Mouse (Mus musculus): ENCODE measurements around the gene Arpc3. TPM values are rescaled to one million over a fixed set of nuclear protein-coding genes. Genes with fewer than 3 reads are reported as not detected.
A peak's percentile ranks its signal among the peaks of the same experiment; 100 is the strongest.

The Arpc3 gene
- polyA plus RNA-seq, 1 experiment from 2014 or later, result 219 TPM

DNA sequence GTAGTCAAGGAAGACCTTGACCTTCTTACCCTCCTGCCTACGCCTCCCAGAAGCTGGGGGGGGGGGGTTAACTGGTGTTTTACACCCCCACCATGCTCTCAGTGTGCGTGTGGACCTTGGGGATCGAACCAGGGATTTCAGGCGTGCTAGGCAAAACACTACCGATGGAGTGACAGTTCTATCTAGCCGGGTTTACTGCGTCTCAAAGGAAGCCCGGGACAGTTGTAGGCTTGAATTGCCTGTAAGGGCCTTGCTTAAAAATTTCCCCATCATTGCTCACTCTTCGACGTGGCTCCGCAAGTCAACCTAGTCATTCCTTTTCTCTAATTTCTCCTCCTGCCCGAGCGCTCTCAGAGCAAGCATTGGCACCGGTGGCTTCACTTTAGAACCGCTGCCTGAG lies 31.4 kb downstream of the Arpc3 start:
- 31% methylated on average over 15 of the region's 15 CpGs for WGBS
- H3K27ac ChIP-seq (ENCODE audit: low read length), result no peak overlapping the region
- ATAC-seq, result no peak

DNA sequence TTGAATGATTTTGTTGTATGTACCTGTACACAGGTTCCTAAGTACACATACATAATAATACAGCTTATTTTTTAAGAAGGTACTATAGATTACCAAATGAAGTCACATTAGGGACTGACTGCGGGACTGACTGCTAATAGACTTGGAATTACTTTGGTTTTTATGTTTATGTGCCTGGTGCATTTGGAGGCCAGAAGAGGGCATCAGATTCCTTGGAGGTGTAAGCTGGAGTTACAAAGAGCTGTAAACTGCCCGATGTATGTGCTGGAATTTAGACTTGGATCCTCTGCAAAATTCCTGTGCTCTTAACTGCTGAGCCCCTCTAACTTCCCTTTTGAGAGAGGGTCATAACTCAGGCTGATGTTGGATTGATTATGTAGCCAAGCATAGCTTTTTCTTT lies 33.9 kb downstream of the Arpc3 start:
- H3K4me2 ChIP-seq (ENCODE audit: low read length), result no peak overlapping the region
- H3K27me3 ChIP-seq (replicated peaks; ENCODE audit: control insufficient read depth, insufficient read depth, low read length), result no peaks in the 10 kb centered on the region
- peaks cover 16% of the 10 kb centered on the region for H3K36me3 ChIP-seq (ENCODE audit: control insufficient read depth, insufficient read depth)
- H3K9me3 ChIP-seq (ENCODE audit: control insufficient read depth, low read length), result no peaks in the 10 kb centered on the region
- ATAC-seq, result no peak
- no peak overlapping the region for H3K4me3 ChIP-seq (replicated peaks; ENCODE audit: low read length)
- no peak overlapping the region for H3K27ac ChIP-seq (ENCODE audit: low read length)
- H3K9ac ChIP-seq (replicated peaks; ENCODE audit: low read depth, low read length), result no peak overlapping the region
- peaks cover 18% of the 10 kb centered on the region for H3K4me1 ChIP-seq (replicated peaks; ENCODE audit: control insufficient read depth, insufficient read depth, low read length)
- WGBS, result 84% methylated on average over 2 of the region's 2 CpGs

More for the DNA sequence above, 31.4 kb downstream of the Arpc3 start:
- H3K27me3 ChIP-seq (replicated peaks; ENCODE audit: control insufficient read depth, insufficient read depth, low read length), result no peaks in the 10 kb centered on the region
- peaks cover 18% of the 10 kb centered on the region for H3K4me1 ChIP-seq (replicated peaks; ENCODE audit: control insufficient read depth, insufficient read depth, low read length)
- H3K4me2 ChIP-seq (ENCODE audit: low read length), result peak overlapping the region; percentile 78
- no peaks in the 10 kb centered on the region for H3K9me3 ChIP-seq (ENCODE audit: control insufficient read depth, low read length)
- H3K9ac ChIP-seq (replicated peaks; ENCODE audit: low read depth, low read length), result peak overlapping the region; percentile 92
- peaks cover 2% of the 10 kb centered on the region for H3K36me3 ChIP-seq (ENCODE audit: control insufficient read depth, insufficient read depth)
- peak overlapping the region; percentile 95 for H3K4me3 ChIP-seq (replicated peaks; ENCODE audit: low read length)

DNA sequence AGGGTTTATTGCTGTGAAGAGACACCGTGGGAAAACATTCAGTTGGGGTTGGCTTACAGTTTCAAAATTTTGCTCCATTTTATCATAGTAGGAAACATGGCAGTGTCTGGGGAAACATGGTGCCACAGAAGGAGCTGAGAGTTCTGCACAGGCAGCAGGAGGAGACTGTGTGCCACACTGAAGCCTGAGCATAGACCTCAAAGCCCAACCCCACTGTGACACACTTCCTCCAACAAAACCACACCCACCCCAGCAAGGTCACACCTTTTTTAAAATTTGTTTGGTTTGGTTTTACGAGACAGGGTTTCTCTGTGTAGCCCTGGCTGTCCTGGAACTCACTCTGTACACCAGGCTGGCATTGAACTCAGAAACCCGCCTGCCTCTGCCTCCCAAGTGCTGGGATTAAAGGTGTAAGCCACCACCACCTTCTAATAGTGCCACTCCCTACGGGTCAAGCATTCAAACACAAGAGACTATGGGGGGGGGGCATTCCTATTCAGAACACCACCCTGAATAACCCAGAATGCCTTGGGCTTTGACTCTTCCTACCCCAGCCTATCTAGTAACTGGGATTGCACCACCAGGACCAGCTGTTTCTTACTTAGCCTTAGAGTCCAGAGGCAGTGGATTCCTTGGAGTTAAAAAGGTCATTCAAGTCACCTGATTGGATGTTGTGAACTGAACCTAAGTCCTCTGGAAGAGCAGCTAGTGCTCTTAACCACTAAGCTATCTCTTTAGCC lies 38.5 kb downstream of the Arpc3 start:
- Histone ChIP-seq H3K9ac (replicated peaks; ENCODE audit: low read depth, low read length) (no peak overlapping the region), H3K4me2 (ENCODE audit: low read length) (no peak overlapping the region), H3K27me3 (replicated peaks; ENCODE audit: control insufficient read depth, insufficient read depth, low read length) (no peaks in the 10 kb centered on the region), H3K27ac (ENCODE audit: low read length) (no peak overlapping the region), H3K9me3 (ENCODE audit: control insufficient read depth, low read length) (no peaks in the 10 kb centered on the region), H3K4me1 (replicated peaks; ENCODE audit: control insufficient read depth, insufficient read depth, low read length) (no peaks in the 10 kb centered on the region), H3K4me3 (replicated peaks; ENCODE audit: low read length) (no peak overlapping the region), H3K36me3 (ENCODE audit: control insufficient read depth, insufficient read depth) (peaks cover 45% of the 10 kb centered on the region)
- WGBS, result 92% methylated on average over 4 of the region's 4 CpGs
- ATAC-seq, result no peak

DNA sequence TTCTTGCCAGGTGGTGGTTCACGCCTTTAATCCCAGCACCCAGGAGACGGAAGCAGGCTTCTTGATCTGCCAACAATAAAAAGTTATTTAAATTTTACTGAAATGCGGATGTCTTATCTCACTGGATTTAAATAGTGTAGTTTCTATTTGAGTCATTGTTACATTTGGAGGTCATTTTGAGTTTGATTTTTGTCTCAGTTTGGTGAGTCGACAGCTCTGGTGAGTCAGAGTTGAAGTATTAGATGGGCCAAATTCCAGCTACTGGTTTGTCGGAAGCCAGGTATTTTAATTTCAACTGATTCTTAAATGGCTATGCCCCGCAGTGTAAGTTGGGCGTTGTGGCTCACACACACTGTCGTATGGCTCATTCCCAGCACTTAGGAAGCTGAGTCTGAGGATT lies 39.5 kb downstream of the Arpc3 start:
- Histone ChIP-seq H3K4me1 (replicated peaks; ENCODE audit: control insufficient read depth, insufficient read depth, low read length) (no peaks in the 10 kb centered on the region), H3K4me2 (ENCODE audit: low read length) (no peak overlapping the region), H3K4me3 (replicated peaks; ENCODE audit: low read length) (no peak overlapping the region), H3K9ac (replicated peaks; ENCODE audit: low read depth, low read length) (no peak overlapping the region), H3K9me3 (ENCODE audit: control insufficient read depth, low read length) (no peaks in the 10 kb centered on the region), H3K27ac (ENCODE audit: low read length) (no peak overlapping the region), H3K36me3 (ENCODE audit: control insufficient read depth, insufficient read depth) (peaks cover 47% of the 10 kb centered on the region), H3K27me3 (replicated peaks; ENCODE audit: control insufficient read depth, insufficient read depth, low read length) (no peaks in the 10 kb centered on the region)
- 95% methylated on average over 8 of the region's 8 CpGs for WGBS
- ATAC-seq, result no peak

DNA sequence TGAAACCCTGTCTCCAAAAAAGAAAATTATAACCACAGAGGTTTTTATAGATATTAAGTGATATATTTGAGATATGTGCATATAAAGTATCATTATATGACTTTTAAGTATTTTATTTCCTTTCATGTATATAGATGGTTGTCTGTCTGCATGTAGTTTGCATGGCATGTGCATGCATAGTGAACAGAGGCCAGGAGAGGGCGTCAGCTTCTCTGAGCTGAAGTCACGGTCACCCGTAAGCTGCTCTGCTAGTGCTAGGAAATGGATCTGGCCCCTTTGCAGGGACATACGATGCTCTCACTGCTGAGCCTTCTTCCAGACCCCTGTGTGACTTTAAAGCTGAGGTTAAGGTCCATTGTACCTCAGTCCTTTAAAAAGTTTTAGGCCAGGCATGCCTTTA lies 42.9 kb downstream of the Arpc3 start:
- 81% methylated on average over 4 of the region's 4 CpGs for WGBS
- no peak overlapping the region for H3K4me2 ChIP-seq (ENCODE audit: low read length)
- no peak for ATAC-seq
- H3K4me1 ChIP-seq (replicated peaks; ENCODE audit: control insufficient read depth, insufficient read depth, low read length), result no peaks in the 10 kb centered on the region
- no peak overlapping the region for H3K4me3 ChIP-seq (replicated peaks; ENCODE audit: low read length)
- H3K9ac ChIP-seq (replicated peaks; ENCODE audit: low read depth, low read length), result no peak overlapping the region
- H3K27me3 ChIP-seq (replicated peaks; ENCODE audit: control insufficient read depth, insufficient read depth, low read length), result no peaks in the 10 kb centered on the region
- H3K36me3 ChIP-seq (ENCODE audit: control insufficient read depth, insufficient read depth), result peaks cover 62% of the 10 kb centered on the region
- H3K27ac ChIP-seq (ENCODE audit: low read length), result no peak overlapping the region
- H3K9me3 ChIP-seq (ENCODE audit: control insufficient read depth, low read length), result no peaks in the 10 kb centered on the region

DNA sequence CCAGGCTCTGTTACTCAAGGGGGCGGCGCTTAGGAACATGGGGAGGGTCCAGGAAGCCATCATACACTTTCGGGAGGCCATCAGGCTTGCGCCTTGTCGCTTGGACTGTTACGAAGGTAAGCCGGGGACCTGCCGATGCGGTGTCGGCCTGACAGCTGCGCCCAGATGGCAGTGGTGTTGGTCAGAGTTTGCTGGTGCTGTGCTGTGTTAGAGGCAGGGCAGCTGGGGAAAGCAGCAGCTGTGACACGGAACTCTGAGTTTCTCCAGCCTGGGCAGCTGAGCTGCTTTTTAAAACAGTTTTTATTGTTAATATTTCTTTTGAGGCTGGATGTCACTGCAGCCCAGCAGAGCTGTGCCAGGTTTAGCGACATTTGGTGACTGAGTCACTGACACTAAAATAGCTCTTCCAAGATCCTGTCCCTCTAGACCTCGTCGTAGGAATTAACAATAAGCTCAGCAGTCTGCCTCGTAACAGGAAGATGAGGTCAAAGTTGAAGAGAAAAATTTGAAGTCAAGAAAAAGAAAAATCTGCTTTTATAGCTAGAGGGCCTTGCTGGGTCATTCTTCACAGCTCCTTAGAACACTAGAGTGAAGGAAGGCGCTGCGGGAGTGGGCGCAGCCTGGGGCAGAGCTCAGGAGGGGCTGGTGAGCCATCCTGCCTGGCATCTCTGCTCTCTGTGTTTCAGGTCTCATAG lies 47.9 kb downstream of the Arpc3 start:
- Histone ChIP-seq H3K4me1 (replicated peaks; ENCODE audit: control insufficient read depth, insufficient read depth, low read length) (no peaks in the 10 kb centered on the region), H3K36me3 (ENCODE audit: control insufficient read depth, insufficient read depth) (peaks cover 59% of the 10 kb centered on the region), H3K9me3 (ENCODE audit: control insufficient read depth, low read length) (no peaks in the 10 kb centered on the region), H3K9ac (replicated peaks; ENCODE audit: low read depth, low read length) (no peak overlapping the region), H3K27ac (ENCODE audit: low read length) (no peak overlapping the region), H3K4me2 (ENCODE audit: low read length) (no peak overlapping the region), H3K27me3 (replicated peaks; ENCODE audit: control insufficient read depth, insufficient read depth, low read length) (no peaks in the 10 kb centered on the region), H3K4me3 (replicated peaks; ENCODE audit: low read length) (no peak overlapping the region)
- no peak for ATAC-seq
- 90% methylated on average over 19 of the region's 19 CpGs for WGBS

DNA sequence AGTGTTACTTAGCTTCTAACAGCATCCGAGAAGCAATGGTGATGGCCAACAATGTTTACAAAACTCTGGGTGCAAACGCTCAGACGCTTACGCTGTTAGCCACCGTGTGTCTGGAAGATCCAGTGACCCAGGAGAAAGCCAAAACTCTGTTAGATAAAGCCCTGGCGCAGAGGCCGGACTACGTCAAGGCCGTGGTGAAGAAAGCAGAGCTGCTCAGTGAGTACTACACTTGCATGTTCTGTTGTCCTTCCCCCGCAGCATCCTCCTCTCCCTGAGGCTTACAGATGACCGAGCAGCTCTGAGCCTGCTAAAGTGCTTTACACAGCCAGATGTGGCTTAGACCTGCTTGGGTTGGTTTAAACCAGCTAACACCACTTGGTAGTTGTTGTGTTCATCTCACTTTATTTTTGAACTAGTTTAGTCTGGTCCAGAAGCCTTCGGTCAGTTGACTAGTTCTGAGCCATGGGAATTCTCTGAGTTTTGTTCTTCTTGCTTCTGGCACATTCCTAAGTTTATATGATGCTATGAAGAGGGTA lies 48.5 kb downstream of the Arpc3 start:
- no peak overlapping the region for H3K27ac ChIP-seq (ENCODE audit: low read length)
- peaks cover 59% of the 10 kb centered on the region for H3K36me3 ChIP-seq (ENCODE audit: control insufficient read depth, insufficient read depth)
- no peak overlapping the region for H3K4me3 ChIP-seq (replicated peaks; ENCODE audit: low read length)
- 92% methylated on average over 12 of the region's 12 CpGs for WGBS
- H3K27me3 ChIP-seq (replicated peaks; ENCODE audit: control insufficient read depth, insufficient read depth, low read length), result no peaks in the 10 kb centered on the region
- no peak for ATAC-seq
- no peaks in the 10 kb centered on the region for H3K4me1 ChIP-seq (replicated peaks; ENCODE audit: control insufficient read depth, insufficient read depth, low read length)
- H3K4me2 ChIP-seq (ENCODE audit: low read length), result no peak overlapping the region
- H3K9me3 ChIP-seq (ENCODE audit: control insufficient read depth, low read length), result no peaks in the 10 kb centered on the region
- H3K9ac ChIP-seq (replicated peaks; ENCODE audit: low read depth, low read length), result no peak overlapping the region

DNA sequence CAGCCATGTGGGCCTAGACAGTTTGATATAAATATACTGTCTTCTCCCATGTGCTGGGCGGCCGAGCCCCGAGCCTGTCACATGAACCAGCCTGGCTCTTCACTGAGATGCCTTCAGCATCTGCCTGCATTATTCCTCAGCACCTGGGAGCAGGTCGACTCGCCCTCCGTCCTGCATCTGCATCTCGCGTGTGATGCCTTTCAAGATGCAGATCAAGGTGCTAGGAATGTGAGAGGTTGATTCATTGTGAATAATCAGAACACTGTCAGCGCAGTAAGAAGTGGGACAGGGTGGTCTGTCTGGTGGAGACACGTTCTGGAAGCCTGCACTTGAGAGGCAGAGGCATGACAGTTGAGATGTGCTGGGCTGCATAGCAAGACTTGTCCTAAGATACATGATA lies 52.8 kb downstream of the Arpc3 start:
- no peaks in the 10 kb centered on the region for H3K27me3 ChIP-seq (replicated peaks; ENCODE audit: control insufficient read depth, insufficient read depth, low read length)
- H3K27ac ChIP-seq (ENCODE audit: low read length), result no peak overlapping the region
- no peak overlapping the region for H3K9ac ChIP-seq (replicated peaks; ENCODE audit: low read depth, low read length)
- no peak overlapping the region for H3K4me3 ChIP-seq (replicated peaks; ENCODE audit: low read length)
- no peaks in the 10 kb centered on the region for H3K9me3 ChIP-seq (ENCODE audit: control insufficient read depth, low read length)
- no peak overlapping the region for H3K4me2 ChIP-seq (ENCODE audit: low read length)
- no peak for ATAC-seq
- no peaks in the 10 kb centered on the region for H3K4me1 ChIP-seq (replicated peaks; ENCODE audit: control insufficient read depth, insufficient read depth, low read length)
- H3K36me3 ChIP-seq (ENCODE audit: control insufficient read depth, insufficient read depth), result peaks cover 39% of the 10 kb centered on the region
- 92% methylated on average over 10 of the region's 10 CpGs for WGBS

DNA sequence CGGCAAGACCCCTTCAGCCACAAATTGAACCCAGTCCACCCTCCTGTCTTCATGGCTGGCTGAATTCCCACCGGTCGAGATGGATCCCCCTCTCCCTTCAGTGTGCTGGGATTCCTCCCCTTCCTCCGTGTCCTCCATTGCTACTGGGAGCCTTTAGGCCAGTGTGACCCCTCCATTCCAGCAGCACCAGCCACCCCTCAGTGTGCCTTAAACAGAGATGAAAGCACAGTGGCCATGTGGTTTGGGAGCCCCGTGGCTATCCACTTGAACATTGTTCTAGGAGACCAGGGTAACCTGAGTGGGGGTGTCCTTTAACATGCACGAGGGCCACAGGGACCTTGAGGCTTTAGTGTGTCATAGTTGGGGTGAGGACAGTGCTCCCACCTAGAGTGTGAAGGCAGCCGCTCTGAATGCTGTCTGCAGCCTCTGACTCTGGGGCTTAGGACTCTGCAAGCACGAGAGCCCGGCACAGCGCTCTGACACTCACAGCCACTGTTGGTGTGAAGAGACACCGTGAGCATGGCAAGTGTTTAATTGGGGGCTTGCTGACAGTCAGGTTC lies 53.5 kb downstream of the Arpc3 start:
- H3K9me3 ChIP-seq (ENCODE audit: control insufficient read depth, low read length), result no peaks in the 10 kb centered on the region
- peaks cover 33% of the 10 kb centered on the region for H3K36me3 ChIP-seq (ENCODE audit: control insufficient read depth, insufficient read depth)
- H3K4me3 ChIP-seq (replicated peaks; ENCODE audit: low read length), result no peak overlapping the region
- no peaks in the 10 kb centered on the region for H3K27me3 ChIP-seq (replicated peaks; ENCODE audit: control insufficient read depth, insufficient read depth, low read length)
- no peak for ATAC-seq
- no peak overlapping the region for H3K9ac ChIP-seq (replicated peaks; ENCODE audit: low read depth, low read length)
- WGBS, result 89% methylated on average over 11 of the region's 11 CpGs
- no peak overlapping the region for H3K27ac ChIP-seq (ENCODE audit: low read length)
- H3K4me2 ChIP-seq (ENCODE audit: low read length), result no peak overlapping the region
- no peaks in the 10 kb centered on the region for H3K4me1 ChIP-seq (replicated peaks; ENCODE audit: control insufficient read depth, insufficient read depth, low read length)
